Mouse (Mus musculus) forebrain, embryonic 13.5 days (tissue): ENCODE results near the gene Hist1h4i. TPM values are rescaled to one million over a fixed set of nuclear protein-coding genes. Genes with fewer than 3 reads are reported as not detected.

Experiments used
- ATAC-seq: fragments of 200-750 bp; cut with Nextera tagmentation; 2 replicates; pipeline ENCODE4 v1.8.0; 2017
- H3K27ac ChIP-seq: fragments of 300-500 bp; sonication (generic); 2 replicates; pipeline ENCODE4 v1.5.1; 2015; ENCODE audit warnings: inconsistent platforms, mild to moderate bottlenecking, moderate library complexity
- H3K27me3 ChIP-seq: fragments of 300-500 bp; sonication (generic); 2 replicates; pipeline ENCODE4 v1.6.1; 2015; ENCODE audit warnings: mild to moderate bottlenecking, inconsistent platforms
- H3K36me3 ChIP-seq: fragments of 300-500 bp; sonication (generic); 2 replicates; pipeline ENCODE4 v1.6.1; 2015; ENCODE audit warnings: mild to moderate bottlenecking, inconsistent platforms; ENCODE audit not compliant: poor library complexity, severe bottlenecking
- H3K4me1 ChIP-seq: fragments of 300-500 bp; sonication (generic); 2 replicates; pipeline ENCODE4 v1.6.1; 2015; ENCODE audit warnings: inconsistent platforms
- H3K4me2 ChIP-seq: fragments of 300-500 bp; sonication (generic); 2 replicates; pipeline ENCODE4 v1.6.1; 2015; ENCODE audit warnings: inconsistent platforms, mild to moderate bottlenecking, moderate library complexity
- H3K4me3 ChIP-seq: fragments of 300-500 bp; sonication (generic); 2 replicates; pipeline ENCODE4 v1.5.1; 2015; ENCODE audit warnings: mild to moderate bottlenecking, inconsistent platforms
- H3K9ac ChIP-seq: fragments of 300-500 bp; sonication (generic); 2 replicates; pipeline ENCODE4 v1.6.1; 2015; ENCODE audit warnings: mild to moderate bottlenecking, inconsistent platforms
- H3K9me3 ChIP-seq: fragments of 300-500 bp; sonication (generic); replicated peaks from 2 replicates; pipeline ENCODE4 v1.6.1; 2016; ENCODE audit warnings: inconsistent platforms
- whole genome bisulfite sequencing: fragments of 180-500 bp; shearing (Covaris S2); methylation state at CpG from one replicate; pipeline ENCODE4 v1.1.7; 2015; 5-methylcytosine and 5-hydroxymethylcytosine counted together
- polyA plus RNA-seq: library from polyadenylated mRNA; unstranded; fragments of >200 nt; fragmentation: Nextera tagmentation; extraction: Ambion mirVana; gene quantifications from 2 replicates; pipeline ENCODE4 v1.2.1, GENCODE M21; 2015

Gene Hist1h4i
- polyA plus RNA-seq, 1 experiment from 2014 or later: 42.8 TPM

- H3K4me3 ChIP-seq: no peak overlapping the region
- no peak overlapping the region for H3K9ac ChIP-seq
- H3K27me3 ChIP-seq: peaks cover 100% of the 10 kb centered on the region
- H3K9me3 ChIP-seq: no peaks in the 10 kb centered on the region
- no peak overlapping the region for H3K27ac ChIP-seq
- WGBS: 37% methylated on average over 5 of the region's 5 CpGs
- no peak for ATAC-seq
- H3K36me3 ChIP-seq: no peaks in the 10 kb centered on the region
- H3K4me1 ChIP-seq: peaks cover 18% of the 10 kb centered on the region
- no peak overlapping the region for H3K4me2 ChIP-seq
Measured at GRCm38 (mm10) chr13:22001823-22002222, 39.3 kb downstream of the Hist1h4i start.

GRCm38 (mm10) chr13:22001346-22001745, 39.8 kb downstream of the Hist1h4i start:
- WGBS: 66% methylated on average over 2 of the region's 2 CpGs
- Histone ChIP-seq H3K4me1 (peaks cover 16% of the 10 kb centered on the region), H3K4me3 (no peak overlapping the region)

GRCm38 (mm10) chr13:21999147-21999546, 42.0 kb downstream of the Hist1h4i start:
- Histone ChIP-seq H3K4me2 (no peak overlapping the region), H3K36me3 (no peaks in the 10 kb centered on the region), H3K4me1 (peaks cover 13% of the 10 kb centered on the region), H3K27ac (no peak overlapping the region), H3K9ac (no peak overlapping the region), H3K27me3 (peaks cover 95% of the 10 kb centered on the region), H3K4me3 (no peak overlapping the region), H3K9me3 (no peaks in the 10 kb centered on the region)
- no peak for ATAC-seq
- WGBS: 20% methylated on average over 4 of the region's 4 CpGs

More at GRCm38 (mm10) chr13:22001346-22001745, 39.8 kb downstream of the Hist1h4i start:
- no peak overlapping the region for H3K4me2 ChIP-seq
- peaks cover 100% of the 10 kb centered on the region for H3K27me3 ChIP-seq
- H3K9ac ChIP-seq: no peak overlapping the region
- H3K36me3 ChIP-seq: no peaks in the 10 kb centered on the region
- no peak for ATAC-seq
- H3K27ac ChIP-seq: no peak overlapping the region
- no peaks in the 10 kb centered on the region for H3K9me3 ChIP-seq

GRCm38 (mm10) chr13:21998412-21998811, 42.8 kb downstream of the Hist1h4i start:
- ATAC-seq: no peak
- Histone ChIP-seq H3K9ac (no peak overlapping the region), H3K36me3 (no peaks in the 10 kb centered on the region), H3K4me2 (no peak overlapping the region), H3K9me3 (no peaks in the 10 kb centered on the region), H3K27ac (no peak overlapping the region), H3K4me3 (no peak overlapping the region), H3K4me1 (peaks cover 13% of the 10 kb centered on the region), H3K27me3 (peaks cover 92% of the 10 kb centered on the region)
- WGBS: 24% methylated on average over 3 of the region's 3 CpGs

- H3K9ac ChIP-seq: no peak overlapping the region
- peaks cover 89% of the 10 kb centered on the region for H3K27me3 ChIP-seq
- H3K4me2 ChIP-seq: peak overlapping the region; percentile 58
- H3K4me1 ChIP-seq: peaks cover 13% of the 10 kb centered on the region
- no peak overlapping the region for H3K27ac ChIP-seq
- H3K9me3 ChIP-seq: no peaks in the 10 kb centered on the region
- H3K36me3 ChIP-seq: no peaks in the 10 kb centered on the region
- no peak overlapping the region for H3K4me3 ChIP-seq
- 4% methylated on average over 4 of the region's 4 CpGs for WGBS
- ATAC-seq: no peak
Measured at GRCm38 (mm10) chr13:21997821-21998220, 43.3 kb downstream of the Hist1h4i start.

GRCm38 (mm10) chr13:21997201-21997820, 43.9 kb downstream of the Hist1h4i start:
- peak overlapping the region; percentile 58 for H3K4me2 ChIP-seq
- no peak overlapping the region for H3K27ac ChIP-seq
- H3K9me3 ChIP-seq: no peaks in the 10 kb centered on the region
- no peak for ATAC-seq
- H3K4me3 ChIP-seq: peak overlapping the region; percentile 38
- WGBS: 1% methylated on average over 21 of the region's 21 CpGs
- peaks cover 13% of the 10 kb centered on the region for H3K4me1 ChIP-seq
- H3K36me3 ChIP-seq: no peaks in the 10 kb centered on the region
- peaks cover 87% of the 10 kb centered on the region for H3K27me3 ChIP-seq
- no peak overlapping the region for H3K9ac ChIP-seq

GRCm38 (mm10) chr13:21996840-21997185, 44.3 kb downstream of the Hist1h4i start:
- H3K4me2 ChIP-seq: peak overlapping the region; percentile 58
- ATAC-seq: no peak
- H3K36me3 ChIP-seq: no peaks in the 10 kb centered on the region
- WGBS: under 1% methylated on average over 13 of the region's 13 CpGs
- H3K4me3 ChIP-seq: peak overlapping the region; percentile 38
- H3K27me3 ChIP-seq: peaks cover 82% of the 10 kb centered on the region
- no peaks in the 10 kb centered on the region for H3K9me3 ChIP-seq
- H3K4me1 ChIP-seq: peaks cover 13% of the 10 kb centered on the region
- no peak overlapping the region for H3K9ac ChIP-seq
- H3K27ac ChIP-seq: no peak overlapping the region

GRCm38 (mm10) chr13:21996101-21996839, 44.9 kb downstream of the Hist1h4i start:
- 2% methylated on average over 12 of the region's 12 CpGs for WGBS
- Histone ChIP-seq H3K9me3 (no peaks in the 10 kb centered on the region), H3K36me3 (no peaks in the 10 kb centered on the region), H3K27me3 (peaks cover 80% of the 10 kb centered on the region), H3K4me3 (peak overlapping the region; percentile 38), H3K9ac (no peak overlapping the region), H3K4me1 (peaks cover 13% of the 10 kb centered on the region), H3K27ac (no peak overlapping the region), H3K4me2 (peak overlapping the region; percentile 58)
- no peak for ATAC-seq

- Histone ChIP-seq H3K27ac (no peak overlapping the region), H3K4me2 (peak overlapping the region; percentile 58), H3K9ac (0 out of 2 replicates have a peak overlapping the region, but pooled peaks have one; percentile 26), H3K36me3 (no peaks in the 10 kb centered on the region), H3K27me3 (peaks cover 74% of the 10 kb centered on the region), H3K4me1 (peaks cover 13% of the 10 kb centered on the region), H3K4me3 (peak overlapping the region; percentile 38), H3K9me3 (no peaks in the 10 kb centered on the region)
- under 1% methylated on average over 21 of the region's 21 CpGs for WGBS
- ATAC-seq: 0 out of 2 replicates have a peak, but pooled peaks have one; percentile 30
Measured at GRCm38 (mm10) chr13:21995331-21995914, 45.7 kb downstream of the Hist1h4i start.

- Histone ChIP-seq H3K4me2 (peak overlapping the region; percentile 58), H3K4me3 (peak overlapping the region; percentile 38), H3K27me3 (peaks cover 73% of the 10 kb centered on the region), H3K9ac (0 out of 2 replicates have a peak overlapping the region, but pooled peaks have one; percentile 26), H3K27ac (no peak overlapping the region), H3K9me3 (no peaks in the 10 kb centered on the region), H3K36me3 (no peaks in the 10 kb centered on the region), H3K4me1 (peaks cover 13% of the 10 kb centered on the region)
- ATAC-seq: no peak
- WGBS: 5% methylated on average over 8 of the region's 8 CpGs
Measured at GRCm38 (mm10) chr13:21994896-21995295, 46.3 kb downstream of the Hist1h4i start.

- Histone ChIP-seq H3K9ac (no peak overlapping the region), H3K4me1 (peaks cover 13% of the 10 kb centered on the region), H3K4me2 (0 out of 2 replicates have a peak overlapping the region, but pooled peaks have one; percentile 12), H3K9me3 (no peaks in the 10 kb centered on the region), H3K27me3 (peaks cover 68% of the 10 kb centered on the region), H3K4me3 (no peak overlapping the region), H3K27ac (no peak overlapping the region), H3K36me3 (no peaks in the 10 kb centered on the region)
- 1% methylated on average over 22 of the region's 22 CpGs for WGBS
- ATAC-seq: no peak
Measured at GRCm38 (mm10) chr13:21993957-21994738, 47.0 kb downstream of the Hist1h4i start.
